Mouse (Mus musculus) megakaryocyte-erythroid progenitor cell, adult 5-6 weeks (primary cell): Measurements from ENCODE around the gene Irgm2. TPM values are rescaled to one million over a fixed set of nuclear protein-coding genes. Genes with fewer than 3 reads are reported as not detected.

Experiments
- ATAC-seq: replicated peaks from 2 replicates; pipeline ENCODE4 v1.8.0; 2016; ENCODE audit warnings: mild to moderate bottlenecking, inconsistent platforms; ENCODE audit not compliant: severe bottlenecking, poor library complexity, low FRiP score, low TSS enrichment
- total RNA-seq, 2 experiments: library from RNA; stranded (forward) in 1 of 2; stranded (reverse) in 1 of 2; fragments of 200-1000, 215-1000 nt in 1 of 2; fragments of >200 nt in 1 of 2; fragmentation: Nextera tagmentation in 1 of 2; gene quantifications; 2 replicates each; pipeline ENCODE4 v1.2.3; 2014 to 2017

Irgm2 gene
- total RNA-seq, 2 experiments from 2014 or later: 1.2 to 2.9 TPM

GRCm38 (mm10) chr11:58249203-58249981, 50.0 kb downstream of the Irgm2 start:
- ATAC-seq: no peak

- no peak for ATAC-seq
These were observed 51.1 kb downstream of the Irgm2 start for GRCm38 (mm10) chr11:58250550-58250949.

- no peak for ATAC-seq
These were observed 55.0 kb downstream of the Irgm2 start for GRCm38 (mm10) chr11:58254411-58254810.

GRCm38 (mm10) chr11:58257816-58258215, 58.4 kb downstream of the Irgm2 start:
- no peak for ATAC-seq

- ATAC-seq: no peak
These were observed 60.7 kb downstream of the Irgm2 start for GRCm38 (mm10) chr11:58260156-58260555.

- no peak for ATAC-seq
These were observed 62.4 kb downstream of the Irgm2 start for GRCm38 (mm10) chr11:58261826-58262225.

- ATAC-seq: no peak
These were observed 62.9 kb downstream of the Irgm2 start for GRCm38 (mm10) chr11:58262336-58262735.

- no peak for ATAC-seq
These were observed 64.1 kb downstream of the Irgm2 start for GRCm38 (mm10) chr11:58263516-58263915.

- ATAC-seq: no peak
These were observed 65.1 kb downstream of the Irgm2 start for GRCm38 (mm10) chr11:58264546-58264945.

GRCm38 (mm10) chr11:58268285-58268684, 68.9 kb downstream of the Irgm2 start:
- ATAC-seq: no peak

Other genes starting within 250 kb of the Irgm2 start
- gene Larp1, start 190.6 kb upstream of the Irgm2 start, total RNA-seq (2014; fragmentation: Nextera tagmentation): 138 and 152 TPM in 2 replicates
- 50.4 and 67.2 TPM in 2 replicates for gene Larp1, start 190.6 kb upstream of the Irgm2 start, total RNA-seq (2017)
- not detected in 2 replicates for gene Gm12248, start 106.5 kb upstream of the Irgm2 start, total RNA-seq (2014; fragmentation: Nextera tagmentation)
- not detected in 2 replicates for gene Gm12248, start 106.5 kb upstream of the Irgm2 start, total RNA-seq (2017)
- 37.4 and 40.1 TPM in 2 replicates for gene Cnot8, start 95.5 kb upstream of the Irgm2 start, total RNA-seq (2014; fragmentation: Nextera tagmentation)
- gene Cnot8, start 95.5 kb upstream of the Irgm2 start, total RNA-seq (2017): 65.7 and 85.1 TPM in 2 replicates
- 43.2 and 51.7 TPM in 2 replicates for gene Gemin5, start 31.1 kb upstream of the Irgm2 start, total RNA-seq (2014; fragmentation: Nextera tagmentation)
- 43.4 and 57.0 TPM in 2 replicates for gene Gemin5, start 31.1 kb upstream of the Irgm2 start, total RNA-seq (2017)
- gene Mrpl22, start 28.0 kb upstream of the Irgm2 start, total RNA-seq (2014; fragmentation: Nextera tagmentation): 75.6 and 84.9 TPM in 2 replicates
- gene Mrpl22, start 28.0 kb upstream of the Irgm2 start, total RNA-seq (2017): 49.6 and 76.6 TPM in 2 replicates
- 12.8 and 15.3 TPM in 2 replicates for gene Igtp, start 62 bp upstream of the Irgm2 start, total RNA-seq (2014; fragmentation: Nextera tagmentation)
- gene Igtp, start 62 bp upstream of the Irgm2 start, total RNA-seq (2017): 11.5 and 12.3 TPM in 2 replicates
- gene 4930438A08Rik, start 75.2 kb downstream of the Irgm2 start, total RNA-seq (2014; fragmentation: Nextera tagmentation): 2.3 TPM in 1 of 2 replicates, not detected in the other
- gene 4930438A08Rik, start 75.2 kb downstream of the Irgm2 start, total RNA-seq (2017): 0.19 TPM in 1 of 2 replicates, not detected in the other
- gene Zfp692, start 107.5 kb downstream of the Irgm2 start, total RNA-seq (2014; fragmentation: Nextera tagmentation): 34.0 and 66.1 TPM in 2 replicates
- 25.0 and 26.7 TPM in 2 replicates for gene Zfp692, start 107.5 kb downstream of the Irgm2 start, total RNA-seq (2017)
- gene Zfp672, start 130.7 kb downstream of the Irgm2 start, total RNA-seq (2014; fragmentation: Nextera tagmentation): 60.9 and 65.9 TPM in 2 replicates
- gene Zfp672, start 130.7 kb downstream of the Irgm2 start, total RNA-seq (2017): 28.5 and 30.9 TPM in 2 replicates
- gene Sh3bp5l, start 131.1 kb downstream of the Irgm2 start, total RNA-seq (2014; fragmentation: Nextera tagmentation): 12.8 and 13.8 TPM in 2 replicates
- 10.4 and 20.9 TPM in 2 replicates for gene Sh3bp5l, start 131.1 kb downstream of the Irgm2 start, total RNA-seq (2017)
- gene Lypd8, start 179.4 kb downstream of the Irgm2 start, total RNA-seq (2014; fragmentation: Nextera tagmentation): not detected in 2 replicates
- not detected in 2 replicates for gene Lypd8, start 179.4 kb downstream of the Irgm2 start, total RNA-seq (2017)
- not detected in 2 replicates for gene 1810065E05Rik, start 221.5 kb downstream of the Irgm2 start, total RNA-seq (2014; fragmentation: Nextera tagmentation)
- gene 1810065E05Rik, start 221.5 kb downstream of the Irgm2 start, total RNA-seq (2017): not detected in 2 replicates
- not detected in 2 replicates for gene Gm12253, start 232.9 kb downstream of the Irgm2 start, total RNA-seq (2014; fragmentation: Nextera tagmentation)
- gene Gm12253, start 232.9 kb downstream of the Irgm2 start, total RNA-seq (2017): not detected in 2 replicates